Mouse (Mus musculus) activated CD4-positive, CD25-positive, alpha-beta regulatory T cell (primary cell): ENCODE data around the gene Tas2r104. TPM values are rescaled to one million over a fixed set of nuclear protein-coding genes. Genes with fewer than 3 reads are reported as not detected.

Experiments used
- polyA plus RNA-seq, 2 experiments: library from polyadenylated mRNA; unstranded; fragments of 100-300 nt; shearing (Covaris generic); gene quantifications; one replicate each; pipeline ENCODE4 v1.2.1; 2017

The Tas2r104 gene
- polyA plus RNA-seq: not detected

DNA sequence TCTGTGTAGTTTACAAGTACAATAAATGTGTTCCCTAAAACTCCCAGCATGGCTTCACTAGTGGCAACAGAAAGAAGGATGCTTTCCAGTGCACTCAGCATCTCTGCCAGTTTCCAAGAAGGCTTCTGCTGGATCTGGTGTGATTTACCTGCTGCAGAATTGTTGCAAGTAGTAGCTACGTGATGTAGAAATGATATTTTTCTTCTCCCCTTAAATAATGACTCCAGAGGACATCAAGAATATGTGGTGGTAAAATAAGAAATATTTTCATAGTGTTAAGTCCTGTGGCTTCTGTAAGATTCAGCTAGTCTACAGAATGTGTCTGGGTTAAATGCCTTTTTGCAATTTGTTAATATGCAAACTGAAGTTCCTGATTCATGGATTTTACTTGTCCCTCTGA lies at the start of gene Tas2r104:
Gene Tas2r104 (minus strand): TSS at position 101 of the 400 bp plus-strand sequence.

DNA sequence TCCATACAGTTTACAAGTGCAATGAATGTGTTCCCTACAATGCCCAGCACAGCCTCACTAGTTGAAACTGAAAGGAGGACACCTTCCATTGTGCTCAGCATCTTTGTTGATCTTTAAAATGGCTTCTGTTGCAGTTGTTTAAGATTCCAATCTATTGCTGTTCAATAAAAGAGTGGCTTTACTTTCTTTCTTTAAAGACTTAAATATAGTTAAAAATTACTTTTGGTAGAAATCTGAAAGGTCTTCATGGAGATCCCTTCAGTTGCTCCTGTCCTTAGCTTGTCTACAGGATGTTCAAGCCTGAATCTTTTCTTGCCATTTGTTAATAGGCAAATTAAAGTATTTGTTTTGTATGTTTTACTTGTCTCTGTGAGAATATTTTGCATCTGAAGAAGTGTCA lies 4.4 kb upstream of the Tas2r104 start, which contains the start of gene Tas2r114:
Gene Tas2r114 (minus strand): TSS at position 101 of the 400 bp plus-strand sequence.

DNA sequence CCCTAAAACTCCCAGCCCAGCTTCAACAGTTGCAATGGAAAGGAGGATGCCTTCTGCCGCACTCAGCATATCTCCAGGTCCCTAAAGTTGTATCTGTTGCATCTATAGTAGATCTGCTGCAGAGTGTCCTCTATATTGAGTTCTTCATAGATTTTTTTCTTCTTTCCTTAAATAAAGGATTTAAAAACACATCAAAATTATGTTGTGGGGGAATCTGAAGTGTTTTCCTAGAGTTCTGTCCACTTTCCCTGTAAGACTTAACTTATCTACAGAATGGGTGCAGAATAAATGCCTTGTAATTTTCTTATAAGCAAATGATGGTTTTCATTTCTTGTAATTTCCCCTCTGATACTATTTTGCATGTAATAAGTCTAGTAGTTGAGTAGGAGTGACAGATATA lies 1.9 kb upstream of the Tas2r104 start, which contains the start of gene Tas2r105:
Gene Tas2r105 (minus strand): TSS at position 101 of the 400 bp plus-strand sequence.

DNA sequence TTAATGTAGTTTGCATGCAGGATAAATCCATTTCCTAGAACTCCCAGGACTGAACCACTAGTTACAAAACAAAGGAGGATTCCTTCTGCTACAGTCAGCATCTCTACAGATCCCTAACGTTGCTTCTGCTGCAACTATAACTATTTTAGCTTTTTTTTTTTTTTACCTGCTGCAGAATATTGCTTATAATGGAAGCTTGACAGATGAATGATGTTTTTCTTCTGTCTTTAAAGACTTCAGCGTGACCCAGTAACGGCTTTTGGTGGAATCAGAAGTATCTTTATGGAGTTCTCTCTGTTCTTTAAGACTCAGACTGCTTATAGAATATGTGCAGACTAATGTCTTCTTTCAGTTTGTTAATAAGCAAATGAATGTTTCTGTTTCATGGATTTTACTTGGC lies 6.8 kb downstream of the Tas2r104 start, which contains the start of gene Tas2r106:
Gene Tas2r106 (minus strand): TSS at position 101 of the 400 bp plus-strand sequence.

DNA sequence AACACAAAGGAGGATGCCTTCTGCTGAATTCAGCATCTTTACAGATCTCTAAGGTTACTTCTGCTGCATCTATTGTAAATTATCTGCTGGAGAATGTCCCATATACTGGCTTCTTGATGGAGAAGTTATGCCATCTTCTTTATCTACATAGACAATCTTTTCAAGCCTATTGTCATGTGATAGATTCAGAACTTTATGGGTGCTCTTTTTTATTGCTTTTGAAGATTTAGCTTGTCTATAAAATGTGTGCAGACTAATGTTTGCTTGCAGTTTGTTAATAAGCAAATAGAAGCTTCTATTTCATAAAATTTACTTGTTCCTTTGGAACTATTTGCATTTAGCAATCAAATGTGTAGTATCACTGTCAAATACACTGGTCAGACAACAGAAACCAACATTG lies 25.5 kb downstream of the Tas2r104 start, which contains the start of gene Tas2r107:
Gene Tas2r107 (minus strand): TSS at position 101 of the 400 bp plus-strand sequence.

Other genes with a start within 250 kb of the Tas2r104 start
- 1 to 10 TPM in 1 of 2 experiments, not detected in 1; 1.6 TPM for gene 5430401F13Rik, start 199.3 kb downstream of the Tas2r104 start, polyA plus RNA-seq
- gene Gm6619, start 199.3 kb downstream of the Tas2r104 start, polyA plus RNA-seq: 1 to 10 TPM in 1 of 2 experiments, not detected in 1; 1.1 TPM
- gene Tas2r130, start 54.8 kb downstream of the Tas2r104 start, polyA plus RNA-seq: under 1 TPM in 1 of 2 experiments, not detected in 1; 0.27 TPM
- gene Tas2r107, start 25.6 kb downstream of the Tas2r104 start, polyA plus RNA-seq: not detected
- gene Tas2r106, start 6.9 kb downstream of the Tas2r104 start, polyA plus RNA-seq: not detected
- gene Tas2r105, start 1.8 kb upstream of the Tas2r104 start, polyA plus RNA-seq: not detected
- gene Tas2r114, start 4.3 kb upstream of the Tas2r104 start, polyA plus RNA-seq: not detected